Mouse (Mus musculus) heart, embryonic 14.5 days (tissue): ENCODE results near the gene Fibin. TPM values are rescaled to one million over a fixed set of nuclear protein-coding genes. Genes with fewer than 3 reads are reported as not detected.
A peak's percentile ranks its signal among the peaks of the same experiment; 100 is the strongest.

ENCODE experiments used
- ATAC-seq: fragments of 200-750 bp; cut with Nextera tagmentation; 2 replicates; pipeline ENCODE4 v1.8.0; 2017; ENCODE audit warnings: low read depth, moderate TSS enrichment; ENCODE audit not compliant: insufficient number of reproducible peaks, insufficient read depth, low FRiP score
- H3K27ac ChIP-seq, 2 experiments: fragments of 200-500 bp in 1 of 2; fragments of 300-500 bp in 1 of 2; sonication (generic) in 1 of 2; replicated peaks in 1 of 2; 2 replicates each; pipeline ENCODE4 v1.5.1; 2012 to 2014; ENCODE audit warnings: low read depth in 2 of 2, low read length in 2 of 2, control low read depth in 1 of 2, mild to moderate bottlenecking in 1 of 2, mixed read lengths in 1 of 2; ENCODE audit not compliant: control insufficient read depth in 1 of 2, insufficient read depth in 1 of 2
- H3K27me3 ChIP-seq: fragments of 300-500 bp; sonication (generic); 2 replicates; pipeline ENCODE4 v1.6.1; 2014; ENCODE audit warnings: mild to moderate bottlenecking, low read length, control low read depth; ENCODE audit not compliant: control insufficient read depth, insufficient read depth
- H3K36me3 ChIP-seq: fragments of 300-500 bp; sonication (generic); 2 replicates; pipeline ENCODE4 v1.6.1; 2014; ENCODE audit warnings: mild to moderate bottlenecking, control low read depth, low read length, mixed read lengths; ENCODE audit not compliant: control insufficient read depth, insufficient read depth
- H3K4me1 ChIP-seq, 2 experiments: fragments of 200-500 bp in 1 of 2; fragments of 300-500 bp in 1 of 2; sonication (generic) in 1 of 2; 2 replicates each; pipeline ENCODE4 v1.6.1; 2012 to 2014; ENCODE audit warnings: low read length in 2 of 2, control low read depth in 1 of 2, mixed read lengths in 1 of 2; ENCODE audit not compliant: control insufficient read depth in 2 of 2, insufficient read depth in 2 of 2
- H3K4me2 ChIP-seq: fragments of 300-500 bp; sonication (generic); 2 replicates; pipeline ENCODE4 v1.6.1; 2014; ENCODE audit warnings: mild to moderate bottlenecking, low read length
- H3K4me3 ChIP-seq, 2 experiments: fragments of 200-500 bp in 1 of 2; fragments of 300-500 bp in 1 of 2; sonication (generic) in 1 of 2; 2 replicates each; pipeline ENCODE4 v1.5.1; 2012 to 2014; ENCODE audit warnings: low read length in 2 of 2, mild to moderate bottlenecking in 2 of 2, control low read depth in 1 of 2, low read depth in 1 of 2, moderate library complexity in 1 of 2; ENCODE audit not compliant: control insufficient read depth in 1 of 2, insufficient read depth in 1 of 2
- H3K9ac ChIP-seq: fragments of 300-500 bp; sonication (generic); 2 replicates; pipeline ENCODE4 v1.6.1; 2014; ENCODE audit warnings: mild to moderate bottlenecking, low read length
- H3K9me3 ChIP-seq: fragments of 300-500 bp; sonication (generic); 2 replicates; pipeline ENCODE4 v1.6.1; 2016; ENCODE audit warnings: low read length, control low read depth; ENCODE audit not compliant: control insufficient read depth
- WGBS: fragments of 180-500 bp; shearing (Covaris S2); extraction: QIAGEN DNeasy Blood & Tissue Kit; methylation state at CpG from one replicate; pipeline ENCODE4 v1.1.7; 2014; 5-methylcytosine and 5-hydroxymethylcytosine counted together
- polyA plus RNA-seq: library from polyadenylated mRNA; unstranded; fragments of >200 nt; fragmentation: Nextera tagmentation; extraction: Ambion mirVana; gene quantifications from 2 replicates; pipeline ENCODE4 v1.2.1, GENCODE M21; 2014

Fibin gene
- polyA plus RNA-seq = 9.7 and 10.6 TPM in 2 replicates

DNA sequence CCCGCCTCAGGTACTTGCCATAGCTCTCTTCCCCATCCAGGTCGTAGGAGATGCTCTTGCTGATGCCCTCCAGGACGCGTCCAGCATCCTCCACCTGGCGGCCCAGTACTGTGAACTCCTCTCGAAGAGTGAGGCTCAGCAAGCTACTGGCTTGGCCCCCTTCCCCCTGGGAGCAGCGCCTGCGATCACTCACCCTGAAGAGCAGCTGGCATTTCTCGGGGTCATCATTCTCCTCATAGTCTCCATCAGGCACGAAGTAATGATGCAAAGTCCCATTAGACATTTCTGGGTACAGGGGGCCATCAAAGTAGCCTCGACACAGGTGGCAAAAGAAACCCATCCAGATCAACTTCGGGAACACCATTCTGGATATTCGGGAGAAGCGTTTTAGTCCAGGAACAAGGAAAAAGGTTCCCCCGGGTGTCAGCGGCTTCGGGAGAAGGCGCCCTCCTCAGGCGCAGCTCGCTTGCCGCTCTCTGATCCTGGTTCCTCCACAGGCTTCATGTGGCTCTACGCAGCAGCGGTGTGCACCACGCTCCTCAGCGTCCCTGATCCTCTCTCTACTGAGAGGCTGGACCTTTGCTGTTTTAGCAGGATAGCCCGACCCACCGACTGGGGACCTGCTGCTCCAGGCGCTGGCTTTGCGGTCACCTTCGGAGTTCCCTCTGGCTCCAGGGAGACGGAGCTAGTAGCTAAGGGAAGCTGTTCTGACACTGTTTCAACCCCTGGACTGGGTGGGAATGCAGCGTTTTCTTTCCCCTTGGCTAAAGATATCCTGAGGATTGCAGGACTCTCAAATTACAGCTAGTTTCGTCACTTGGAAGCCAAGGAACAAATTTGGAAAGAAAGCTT, at the start of gene Fibin:
TSS of gene Fibin (minus strand) at position 752 of the 852 bp plus-strand sequence.
- Histone ChIP-seq H3K27ac (peak within 1 kb of the TSS; percentile 2 to 49; a peak in 2 of 4 replicates), H3K9ac (peak within 1 kb of the TSS; percentile 69), H3K4me1 (no peaks in the 10 kb centered on the region; a peak in 2 of 4 replicates), H3K4me3 (peak within 1 kb of the TSS; percentile 45 to 47), H3K27me3 (no peaks in the 10 kb centered on the region), H3K9me3 (no peaks in the 10 kb centered on the region), H3K4me2 (peak within 1 kb of the TSS; percentile 83), H3K36me3 (no peaks in the 10 kb centered on the region)
- 2% methylated on average over 33 of the region's 33 CpGs for WGBS
- ATAC-seq = no peak

DNA sequence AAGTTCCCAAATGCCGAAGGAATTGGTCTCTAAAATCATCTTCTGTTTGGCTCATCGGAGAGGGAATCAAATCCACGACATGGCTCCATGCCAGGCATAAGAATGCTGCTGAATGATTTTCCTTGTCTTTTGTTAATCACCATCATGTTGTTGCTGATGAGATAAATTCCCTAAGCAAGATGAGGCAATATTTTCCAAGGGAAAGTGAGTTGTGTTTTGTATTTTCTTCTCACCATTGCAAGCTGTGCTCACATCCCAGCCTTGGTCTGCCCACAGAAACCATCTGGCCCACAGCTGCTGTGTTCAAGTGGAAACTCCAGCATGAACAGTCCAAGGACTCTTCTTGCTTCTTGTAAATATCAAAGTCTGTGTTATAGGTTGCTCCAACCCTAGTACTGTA, 48.4 kb upstream of the Fibin start:
- H3K9me3 ChIP-seq = no peaks in the 10 kb centered on the region
- 78% methylated on average over 3 of the region's 3 CpGs for WGBS
- no peak overlapping the region for H3K4me2 ChIP-seq
- H3K27ac ChIP-seq = no peak overlapping the region
- H3K4me3 ChIP-seq = no peak overlapping the region
- H3K27me3 ChIP-seq = no peaks in the 10 kb centered on the region
- no peaks in the 10 kb centered on the region for H3K36me3 ChIP-seq
- H3K4me1 ChIP-seq = no peaks in the 10 kb centered on the region
- H3K9ac ChIP-seq = no peak overlapping the region
- no peak for ATAC-seq

DNA sequence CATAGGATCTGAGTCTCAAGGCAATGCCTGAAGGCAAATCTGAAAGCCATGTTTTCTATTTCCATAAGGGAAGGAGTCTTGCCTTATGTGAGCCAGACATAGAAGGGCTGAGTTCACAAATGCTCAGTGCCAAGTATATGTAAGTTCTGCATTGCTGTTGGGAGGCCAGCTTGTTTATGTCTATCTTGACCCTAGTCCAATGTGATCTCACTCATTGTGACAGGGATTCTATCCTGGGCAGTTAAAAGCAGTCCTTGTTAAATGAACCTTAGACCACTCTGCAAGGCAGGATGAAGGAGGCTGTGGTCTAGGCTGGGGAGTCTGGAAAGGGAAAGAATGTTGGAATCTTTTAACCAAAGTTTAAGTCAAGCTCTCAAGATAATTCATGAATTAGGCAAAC, 45.8 kb upstream of the Fibin start:
- Histone ChIP-seq H3K9me3 (no peaks in the 10 kb centered on the region), H3K9ac (no peak overlapping the region), H3K4me3 (no peak overlapping the region), H3K27ac (no peak overlapping the region), H3K36me3 (no peaks in the 10 kb centered on the region), H3K4me2 (no peak overlapping the region), H3K27me3 (no peaks in the 10 kb centered on the region), H3K4me1 (no peaks in the 10 kb centered on the region)
- ATAC-seq = no peak

DNA sequence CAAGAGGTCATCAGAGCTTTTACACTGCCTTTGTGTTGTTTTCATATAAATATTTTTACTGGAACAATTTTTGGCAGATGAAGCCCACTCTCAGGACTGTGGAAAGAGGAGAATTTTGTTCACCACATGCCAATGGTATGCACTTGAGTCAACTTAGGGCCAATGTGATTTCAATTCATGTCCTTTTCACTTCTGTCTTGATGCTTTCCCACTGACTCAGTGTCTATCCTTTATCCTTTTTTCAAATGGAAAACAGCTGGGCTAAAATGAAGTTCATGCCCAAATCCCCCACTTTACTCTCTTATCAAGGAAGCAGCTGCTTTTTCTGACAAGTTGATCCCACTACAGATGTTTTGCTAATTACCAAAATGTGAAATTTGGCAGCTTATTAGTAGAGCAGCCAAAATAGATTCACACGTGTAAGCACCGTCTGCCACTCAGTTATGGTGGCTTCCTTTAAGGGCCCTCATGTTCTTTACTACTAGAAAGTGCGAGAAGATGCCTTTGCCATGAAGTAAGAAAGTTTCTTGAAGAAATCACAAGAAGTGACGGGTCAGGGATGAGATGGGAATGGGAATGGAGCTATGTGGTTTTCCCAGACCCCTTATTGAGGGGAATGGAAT, 29.8 kb upstream of the Fibin start:
- H3K4me1 ChIP-seq = no peaks in the 10 kb centered on the region
- H3K4me3 ChIP-seq = no peak overlapping the region
- ATAC-seq = no peak
- no peak overlapping the region for H3K4me2 ChIP-seq
- no peaks in the 10 kb centered on the region for H3K27me3 ChIP-seq
- no peaks in the 10 kb centered on the region for H3K36me3 ChIP-seq
- H3K9ac ChIP-seq = no peak overlapping the region
- no peak overlapping the region for H3K27ac ChIP-seq
- no peaks in the 10 kb centered on the region for H3K9me3 ChIP-seq
- WGBS = 61% methylated on average over 4 of the region's 4 CpGs

DNA sequence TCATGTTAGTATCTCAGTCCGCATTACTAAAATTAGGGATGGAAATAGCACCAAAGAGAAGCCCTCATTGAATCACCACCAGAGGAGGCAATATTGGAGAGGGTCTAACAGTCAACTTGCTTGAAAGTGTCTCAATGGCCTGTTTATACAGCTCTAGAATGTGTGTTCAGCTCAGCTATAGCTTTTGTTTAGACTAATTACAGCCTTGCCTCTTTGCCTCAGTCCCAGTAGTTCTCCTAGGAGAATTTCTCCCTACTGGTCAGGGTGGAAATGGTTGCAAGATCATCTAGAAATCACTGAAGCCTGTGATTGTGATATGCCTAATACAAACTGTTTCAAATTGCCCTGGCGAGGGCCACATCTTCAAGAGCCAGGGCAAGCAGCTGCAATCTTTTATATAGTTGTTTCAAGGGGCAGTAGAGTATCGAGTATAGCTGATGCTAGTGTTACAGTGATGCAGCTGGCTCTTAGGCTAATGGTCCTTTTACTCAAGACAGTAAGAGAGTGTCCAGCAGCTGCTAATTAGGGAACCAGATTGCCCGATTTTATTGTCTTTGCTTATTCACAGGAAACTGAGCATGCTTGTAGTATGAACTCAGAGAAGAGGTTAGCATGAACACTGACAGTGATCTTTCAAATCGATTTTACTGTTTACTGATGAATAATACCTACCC, 27.9 kb upstream of the Fibin start:
- no peak overlapping the region for H3K9ac ChIP-seq
- H3K9me3 ChIP-seq = no peaks in the 10 kb centered on the region
- no peaks in the 10 kb centered on the region for H3K27me3 ChIP-seq
- WGBS = 64% methylated on average over 5 of the region's 5 CpGs
- no peak overlapping the region for H3K4me2 ChIP-seq
- no peaks in the 10 kb centered on the region for H3K36me3 ChIP-seq
- ATAC-seq = no peak
- H3K4me1 ChIP-seq = no peaks in the 10 kb centered on the region
- no peak overlapping the region for H3K27ac ChIP-seq
- H3K4me3 ChIP-seq = no peak overlapping the region

DNA sequence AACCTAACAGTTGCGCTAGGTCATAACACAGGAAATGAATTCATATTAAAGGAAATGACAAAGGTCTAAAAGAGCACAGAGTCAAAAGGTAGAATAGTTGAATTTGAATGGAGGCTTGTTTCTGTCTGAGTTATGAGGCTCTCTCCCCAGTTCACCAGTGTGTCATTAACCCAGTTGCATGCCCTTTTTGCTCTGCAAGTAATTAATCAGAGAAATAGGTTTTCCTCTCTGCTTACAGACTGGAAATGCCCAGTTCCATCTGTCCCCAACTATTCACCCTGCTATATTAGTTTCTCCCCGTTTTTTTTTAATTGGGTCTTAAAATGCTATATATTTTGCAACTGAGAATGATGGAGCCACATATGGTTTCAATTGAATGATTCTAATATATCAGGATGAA, 16.8 kb upstream of the Fibin start:
- H3K4me1 ChIP-seq = no peaks in the 10 kb centered on the region
- no peak for ATAC-seq
- H3K27me3 ChIP-seq = no peaks in the 10 kb centered on the region
- WGBS = 67% methylated on average over 2 of the region's 2 CpGs
- H3K4me3 ChIP-seq = no peak overlapping the region
- H3K4me2 ChIP-seq = no peak overlapping the region
- H3K9ac ChIP-seq = no peak overlapping the region
- no peak overlapping the region for H3K27ac ChIP-seq
- H3K36me3 ChIP-seq = no peaks in the 10 kb centered on the region
- H3K9me3 ChIP-seq = no peaks in the 10 kb centered on the region

DNA sequence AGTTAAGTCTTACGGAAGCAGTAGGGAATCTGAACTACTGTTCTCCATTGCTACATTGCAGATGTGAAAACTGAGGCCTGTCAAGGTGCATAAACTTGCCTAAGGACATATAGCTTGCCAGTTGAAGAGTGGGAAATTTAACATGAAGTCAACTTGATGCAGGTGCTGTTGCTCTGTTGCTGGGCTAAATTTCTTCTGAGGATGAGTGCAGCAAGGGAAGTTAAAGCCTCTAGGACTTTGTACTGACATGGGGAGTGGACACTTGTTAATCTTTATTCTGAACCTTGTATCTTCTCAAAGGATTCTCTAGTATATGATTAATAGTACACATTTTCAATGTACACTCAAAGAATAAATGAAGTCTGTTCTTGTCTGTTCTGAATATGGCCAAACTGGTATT, 13.7 kb upstream of the Fibin start:
- H3K4me1 ChIP-seq = no peaks in the 10 kb centered on the region
- no peak overlapping the region for H3K9ac ChIP-seq
- 61% methylated on average over 1 of the region's 1 CpGs for WGBS
- H3K27me3 ChIP-seq = no peaks in the 10 kb centered on the region
- ATAC-seq = no peak
- no peak overlapping the region for H3K4me2 ChIP-seq
- no peak overlapping the region for H3K27ac ChIP-seq
- H3K36me3 ChIP-seq = no peaks in the 10 kb centered on the region
- no peak overlapping the region for H3K4me3 ChIP-seq
- H3K9me3 ChIP-seq = no peaks in the 10 kb centered on the region
